Mouse (Mus musculus): ENCODE measurements around the gene Nbea.

- TF ChIP-seq CTCF (IDR thresholded peaks at IDR 0.05; ENCODE audit: control insufficient read depth, insufficient read depth, low read length) (no peak), POLR2A (IDR thresholded peaks at IDR 0.05; ENCODE audit: borderline replicate concordance, control insufficient read depth, low read depth, low read length) (no peak)
These were observed 556.4 kb downstream of the Nbea start for GRCm38 (mm10) chr3:55627054-55627453.

Data from bone marrow, adult 2 months (tissue).